ENCODE assay signal across 22 mouse cellular contexts in genomic region chr2:32596725-32597124, GRCm38 (mm10). TPM values are rescaled to one million over a fixed set of nuclear protein-coding genes. Genes with fewer than 3 reads are reported as not detected.
DNase-seq lines count a peak whose midpoint lies in the region; ATAC-seq and TF ChIP-seq lines count a peak whose summit lies in the region.
"Had no signal": no experiment of that assay in that cellular context is flagged by ENCODE, and none has a peak within 500 bp of the region (broad histone marks: within the 10 kb centered on the region; RNA-seq: fewer than 3 reads in every experiment).

No protein-coding gene starts in this region.

- peaks cover 6% of the 10 kb centered on the region; the same call in 1 of the 2 replicates for H3K36me3 ChIP-seq in forebrain, embryonic 14.5 days (ENCODE audit: control insufficient read depth, insufficient read depth, low read length)
- no peaks in the 10 kb centered on the region for H3K36me3 ChIP-seq in forebrain, embryonic 11.5 days (ENCODE audit: control insufficient read depth, insufficient read depth, low read length)
- peaks cover 40% of the 10 kb centered on the region for H3K36me3 ChIP-seq in midbrain, postnatal 0 days (ENCODE audit: insufficient read depth, low read length)
- no peaks in the 10 kb centered on the region for H3K36me3 ChIP-seq in midbrain, embryonic 14.5 days (ENCODE audit: control insufficient read depth, insufficient read depth, low read length)
- no peaks in the 10 kb centered on the region for H3K36me3 ChIP-seq in midbrain, embryonic 11.5 days (ENCODE audit: control insufficient read depth, insufficient read depth, low read length)
- H3K36me3 ChIP-seq: midbrain, embryonic 15.5 days had no signal

- DNase-seq in forebrain, embryonic 14.5 days (ENCODE audit: low spot score) = peak; percentile 49
- DNase-seq in forebrain, embryonic 11.5 days (ENCODE audit: low spot score) = no peak
- peak; percentile 78 for DNase-seq in midbrain, postnatal 0 days (ENCODE audit: low spot score)
- DNase-seq in midbrain, embryonic 14.5 days = no peak
- peak; percentile 90 for DNase-seq in cerebellum, adult 11 months
- DNase-seq in cerebellum, postnatal 14 days = peak; percentile 91 to 92
- no peak for DNase-seq in heart, postnatal 36 days
- DNase-seq in midbrain, embryonic 11.5 days (ENCODE audit: low spot score, missing footprints) = no peak
- DNase-seq: heart, adult 11 months; layer of hippocampus, adult 9-11 months; lung, embryonic 14.5 days; retina, postnatal 1 day had no signal

- no peak for TF ChIP-seq CTCF in midbrain, postnatal 0 days (IDR thresholded peaks at IDR 0.05)

- no peaks in the 10 kb centered on the region for H3K9me3 ChIP-seq in forebrain, embryonic 14.5 days (replicated peaks; ENCODE audit: control insufficient read depth, low read length)
- no peaks in the 10 kb centered on the region for H3K9me3 ChIP-seq in forebrain, embryonic 11.5 days (ENCODE audit: control insufficient read depth, low read length)
- H3K9me3 ChIP-seq in midbrain, postnatal 0 days (ENCODE audit: low read length) = no peaks in the 10 kb centered on the region
- no peaks in the 10 kb centered on the region for H3K9me3 ChIP-seq in midbrain, embryonic 14.5 days (ENCODE audit: control insufficient read depth, low read length)
- no peaks in the 10 kb centered on the region for H3K9me3 ChIP-seq in midbrain, embryonic 11.5 days (ENCODE audit: control insufficient read depth, low read length)
- H3K9me3 ChIP-seq: embryonic facial prominence, embryonic 13.5 days; hindbrain, embryonic 10.5 days; midbrain, embryonic 15.5 days had no signal

- no peaks in the 10 kb centered on the region for H3K4me1 ChIP-seq in forebrain, embryonic 14.5 days (ENCODE audit: control insufficient read depth, insufficient read depth, low read length)
- no peaks in the 10 kb centered on the region for H3K4me1 ChIP-seq in forebrain, embryonic 11.5 days (replicated peaks; ENCODE audit: control insufficient read depth, insufficient read depth, low read length)
- H3K4me1 ChIP-seq in midbrain, postnatal 0 days (ENCODE audit: insufficient read depth, low read length) = no peaks in the 10 kb centered on the region
- H3K4me1 ChIP-seq in midbrain, embryonic 14.5 days (ENCODE audit: control insufficient read depth, insufficient read depth, low read length) = no peaks in the 10 kb centered on the region
- no peaks in the 10 kb centered on the region for H3K4me1 ChIP-seq in midbrain, embryonic 11.5 days (ENCODE audit: control insufficient read depth, insufficient read depth, low read length)
- H3K4me1 ChIP-seq: midbrain, embryonic 15.5 days had no signal

- H3K4me3 ChIP-seq in forebrain, embryonic 14.5 days (ENCODE audit: low read depth, low read length) = no peak overlapping the region
- no peak overlapping the region for H3K4me3 ChIP-seq in forebrain, embryonic 11.5 days (ENCODE audit: low read depth, low read length)
- H3K4me3 ChIP-seq in midbrain, postnatal 0 days (ENCODE audit: low read depth, low read length) = no peak overlapping the region
- no peak overlapping the region for H3K4me3 ChIP-seq in midbrain, embryonic 14.5 days (replicated peaks; ENCODE audit: low read depth, low read length)
- no peak overlapping the region for H3K4me3 ChIP-seq in midbrain, embryonic 11.5 days (ENCODE audit: low read depth, low read length)
- H3K4me3 ChIP-seq: embryonic facial prominence, embryonic 13.5 days; hindbrain, embryonic 10.5 days; midbrain, embryonic 15.5 days had no signal

- peak; percentile 50; the same call in 1 of the 2 replicates for ATAC-seq in forebrain, embryonic 14.5 days
- no peak for ATAC-seq in forebrain, embryonic 11.5 days (replicated peaks; ENCODE audit: low FRiP score)
- ATAC-seq in midbrain, postnatal 0 days (ENCODE audit: low FRiP score) = no peak
- ATAC-seq in midbrain, embryonic 14.5 days (ENCODE audit: low FRiP score, low TSS enrichment) = no peak
- ATAC-seq in midbrain, embryonic 11.5 days (ENCODE audit: low FRiP score) = no peak
- ATAC-seq: intestine, embryonic 16.5 days; midbrain, embryonic 15.5 days had no signal

- peak overlapping the region; percentile 36; the same call in 1 of the 2 replicates for H3K27ac ChIP-seq in forebrain, embryonic 14.5 days (ENCODE audit: low read depth, low read length)
- H3K27ac ChIP-seq in forebrain, embryonic 11.5 days (ENCODE audit: low read depth, low read length) = no peak overlapping the region
- H3K27ac ChIP-seq in midbrain, postnatal 0 days (ENCODE audit: low read depth, low read length) = no peak overlapping the region
- no peak overlapping the region for H3K27ac ChIP-seq in midbrain, embryonic 14.5 days (replicated peaks; ENCODE audit: low read depth, low read length)
- no peak overlapping the region for H3K27ac ChIP-seq in midbrain, embryonic 11.5 days (ENCODE audit: low read depth, low read length)
- H3K27ac ChIP-seq: embryonic facial prominence, embryonic 13.5 days; kidney, postnatal 0 days; macrophage; midbrain, embryonic 15.5 days had no signal

- no peaks in the 10 kb centered on the region for H3K27me3 ChIP-seq in forebrain, embryonic 14.5 days (replicated peaks; ENCODE audit: control insufficient read depth, insufficient read depth, low read length)
- no peaks in the 10 kb centered on the region for H3K27me3 ChIP-seq in forebrain, embryonic 11.5 days (ENCODE audit: control insufficient read depth, insufficient read depth, low read length)
- H3K27me3 ChIP-seq in midbrain, postnatal 0 days (ENCODE audit: insufficient read depth, low read length) = no peaks in the 10 kb centered on the region; the same call in 1 of the 2 replicates
- H3K27me3 ChIP-seq in midbrain, embryonic 14.5 days (ENCODE audit: control insufficient read depth, insufficient read depth, low read length) = no peaks in the 10 kb centered on the region
- H3K27me3 ChIP-seq in midbrain, embryonic 11.5 days (ENCODE audit: control insufficient read depth, insufficient read depth, low read length) = no peaks in the 10 kb centered on the region
- H3K27me3 ChIP-seq: embryonic facial prominence, embryonic 13.5 days; midbrain, embryonic 15.5 days had no signal

- H3K9ac ChIP-seq in forebrain, embryonic 14.5 days (ENCODE audit: low read length) = no peak overlapping the region
- no peak overlapping the region for H3K9ac ChIP-seq in forebrain, embryonic 11.5 days (ENCODE audit: low read length)
- H3K9ac ChIP-seq in midbrain, postnatal 0 days (replicated peaks; ENCODE audit: low read length, poor library complexity, severe bottlenecking) = no peak overlapping the region
- H3K9ac ChIP-seq in midbrain, embryonic 14.5 days (replicated peaks; ENCODE audit: low read length) = no peak overlapping the region
- H3K9ac ChIP-seq in midbrain, embryonic 11.5 days (ENCODE audit: low read length) = no peak overlapping the region
- H3K9ac ChIP-seq: lung, embryonic 14.5 days; midbrain, embryonic 15.5 days had no signal

- intact Hi-C loops in heart, postnatal 36 days (cut with DNase I) = no loop called here

- 75% methylated on average over 13 of the region's 13 CpGs for WGBS in forebrain, embryonic 14.5 days
- WGBS in forebrain, embryonic 11.5 days = 95% methylated on average over 13 of the region's 13 CpGs
- WGBS in midbrain, postnatal 0 days = 81% methylated on average over 13 of the region's 13 CpGs
- WGBS in midbrain, embryonic 14.5 days = 81% methylated on average over 13 of the region's 13 CpGs
- 94% methylated on average over 13 of the region's 13 CpGs for WGBS in midbrain, embryonic 11.5 days

- no peak overlapping the region for H3K4me2 ChIP-seq in forebrain, embryonic 14.5 days (ENCODE audit: low read length)
- H3K4me2 ChIP-seq in forebrain, embryonic 11.5 days (ENCODE audit: low read depth, low read length, severe bottlenecking) = no peak overlapping the region
- no peak overlapping the region for H3K4me2 ChIP-seq in midbrain, postnatal 0 days (ENCODE audit: low read depth, low read length, poor library complexity, severe bottlenecking)
- H3K4me2 ChIP-seq in midbrain, embryonic 14.5 days (ENCODE audit: low read length) = no peak overlapping the region
- H3K4me2 ChIP-seq in midbrain, embryonic 11.5 days = no peak overlapping the region
- H3K4me2 ChIP-seq: embryonic facial prominence, embryonic 13.5 days; lung, embryonic 14.5 days; midbrain, embryonic 15.5 days had no signal

RNA-seq across cellular contexts. Expression of gene St6galnac6, which starts 2.8 kb away (rescaled TPM):
- 4.7 and 5.7 TPM in 2 replicates for polyA plus RNA-seq in forebrain, embryonic 14.5 days (2014; fragmentation: Nextera tagmentation; extraction: Ambion mirVana)
- 4.7 and 5.1 TPM in 2 replicates for polyA plus RNA-seq in forebrain, embryonic 11.5 days (2014; fragmentation: Nextera tagmentation; extraction: Ambion mirVana)
- total RNA-seq in midbrain, postnatal 0 days (2014; rRNA removed) = 113 and 166 TPM in 2 replicates
- polyA plus RNA-seq in midbrain, postnatal 0 days (2015; fragmentation: Nextera tagmentation; extraction: Ambion mirVana) = 42.1 and 45.2 TPM in 2 replicates
- 7.6 and 10.2 TPM in 2 replicates for polyA plus RNA-seq in midbrain, embryonic 14.5 days (2014; fragmentation: Nextera tagmentation; extraction: Ambion mirVana)
- total RNA-seq in heart, postnatal 36 days (2021) = 100 to 1,000 TPM; 108 to 116 TPM
- 3.4 and 4.5 TPM in 2 replicates for polyA plus RNA-seq in midbrain, embryonic 11.5 days (2014; fragmentation: Nextera tagmentation; extraction: Ambion mirVana)

RNA-seq across cellular contexts. Expression of gene St6galnac4, which starts 9.8 kb away (rescaled TPM):
- polyA plus RNA-seq in forebrain, embryonic 14.5 days (2014; fragmentation: Nextera tagmentation; extraction: Ambion mirVana) = 18.7 and 21.4 TPM in 2 replicates
- 15.4 and 16.7 TPM in 2 replicates for polyA plus RNA-seq in forebrain, embryonic 11.5 days (2014; fragmentation: Nextera tagmentation; extraction: Ambion mirVana)
- total RNA-seq in midbrain, postnatal 0 days (2014; rRNA removed) = 50.9 and 51.1 TPM in 2 replicates
- 38.0 and 38.6 TPM in 2 replicates for polyA plus RNA-seq in midbrain, postnatal 0 days (2015; fragmentation: Nextera tagmentation; extraction: Ambion mirVana)
- 20.1 and 24.8 TPM in 2 replicates for polyA plus RNA-seq in midbrain, embryonic 14.5 days (2014; fragmentation: Nextera tagmentation; extraction: Ambion mirVana)
- total RNA-seq in heart, postnatal 36 days (2021) = 10 to 100 TPM; 18.7 to 21.7 TPM
- polyA plus RNA-seq in midbrain, embryonic 11.5 days (2014; fragmentation: Nextera tagmentation; extraction: Ambion mirVana) = 13.2 and 13.6 TPM in 2 replicates

RNA-seq across cellular contexts. Expression of gene 9430097D07Rik, which starts 21.2 kb away (rescaled TPM):
- 0.30 and 0.61 TPM in 2 replicates for polyA plus RNA-seq in forebrain, embryonic 14.5 days (2014; fragmentation: Nextera tagmentation; extraction: Ambion mirVana)
- polyA plus RNA-seq in forebrain, embryonic 11.5 days (2014; fragmentation: Nextera tagmentation; extraction: Ambion mirVana) = 0.35 TPM in 1 of 2 replicates, not detected in the other
- 0.16 and 0.33 TPM in 2 replicates for total RNA-seq in midbrain, postnatal 0 days (2014; rRNA removed)
- 0.69 and 0.82 TPM in 2 replicates for polyA plus RNA-seq in midbrain, postnatal 0 days (2015; fragmentation: Nextera tagmentation; extraction: Ambion mirVana)
- 0.29 and 1.3 TPM in 2 replicates for polyA plus RNA-seq in midbrain, embryonic 14.5 days (2014; fragmentation: Nextera tagmentation; extraction: Ambion mirVana)
- total RNA-seq in heart, postnatal 36 days (2021) = not detected
- 0.25 and 0.49 TPM in 2 replicates for polyA plus RNA-seq in midbrain, embryonic 11.5 days (2014; fragmentation: Nextera tagmentation; extraction: Ambion mirVana)
- total RNA-seq: common myeloid progenitor, adult 5-6 weeks; liver, adult 2 months had no signal
- polyA plus RNA-seq: embryonic facial prominence, embryonic 13.5 days; heart, embryonic 14.5 days; intestine, embryonic 16.5 days; liver, adult 2 months; lung, embryonic 14.5 days; macrophage; small intestine, adult 2 months had no signal

RNA-seq across cellular contexts. Expression of gene Pip5kl1, which starts 22.1 kb away (rescaled TPM):
- 4.7 TPM in 2 replicates for polyA plus RNA-seq in forebrain, embryonic 14.5 days (2014; fragmentation: Nextera tagmentation; extraction: Ambion mirVana)
- polyA plus RNA-seq in forebrain, embryonic 11.5 days (2014; fragmentation: Nextera tagmentation; extraction: Ambion mirVana) = 1.8 and 2.3 TPM in 2 replicates
- 19.3 and 20.0 TPM in 2 replicates for total RNA-seq in midbrain, postnatal 0 days (2014; rRNA removed)
- 16.5 and 26.5 TPM in 2 replicates for polyA plus RNA-seq in midbrain, postnatal 0 days (2015; fragmentation: Nextera tagmentation; extraction: Ambion mirVana)
- 7.1 and 11.5 TPM in 2 replicates for polyA plus RNA-seq in midbrain, embryonic 14.5 days (2014; fragmentation: Nextera tagmentation; extraction: Ambion mirVana)
- under 1 TPM in 1 of 2 experiments, not detected in 1; 0.43 TPM for total RNA-seq in heart, postnatal 36 days (2021)
- 2.0 and 2.1 TPM in 2 replicates for polyA plus RNA-seq in midbrain, embryonic 11.5 days (2014; fragmentation: Nextera tagmentation; extraction: Ambion mirVana)
- total RNA-seq: common myeloid progenitor, adult 5-6 weeks; liver, adult 2 months had no signal
- polyA plus RNA-seq: heart, embryonic 14.5 days; liver, adult 2 months; macrophage had no signal

RNA-seq across cellular contexts. Expression of gene Ak1, which starts 24.8 kb away (rescaled TPM):
- 60.3 and 65.9 TPM in 2 replicates for polyA plus RNA-seq in forebrain, embryonic 14.5 days (2014; fragmentation: Nextera tagmentation; extraction: Ambion mirVana)
- 18.9 and 20.6 TPM in 2 replicates for polyA plus RNA-seq in forebrain, embryonic 11.5 days (2014; fragmentation: Nextera tagmentation; extraction: Ambion mirVana)
- total RNA-seq in midbrain, postnatal 0 days (2014; rRNA removed) = 99.6 and 107 TPM in 2 replicates
- 114 and 133 TPM in 2 replicates for polyA plus RNA-seq in midbrain, postnatal 0 days (2015; fragmentation: Nextera tagmentation; extraction: Ambion mirVana)
- 69.2 and 76.2 TPM in 2 replicates for polyA plus RNA-seq in midbrain, embryonic 14.5 days (2014; fragmentation: Nextera tagmentation; extraction: Ambion mirVana)
- total RNA-seq in heart, postnatal 36 days (2021) = 100 to 1,000 TPM; 631 to 727 TPM
- polyA plus RNA-seq in midbrain, embryonic 11.5 days (2014; fragmentation: Nextera tagmentation; extraction: Ambion mirVana) = 18.3 and 22.0 TPM in 2 replicates

Comparison
In these comparisons a context has a peak if more than half of its experiments do, and no peak if none do; other contexts are left out.
1. DNase-seq: peak in forebrain, embryonic 14.5 days (single experiment), midbrain, postnatal 0 days (single experiment), cerebellum, adult 11 months (single experiment) and cerebellum, postnatal 14 days (2 of 2); none in forebrain, embryonic 11.5 days (single experiment), midbrain, embryonic 14.5 days (single experiment), heart, postnatal 36 days (0 of 2) and midbrain, embryonic 11.5 days (single experiment).